Mouse (Mus musculus) hindbrain, embryonic 16.5 days (tissue): ENCODE data around the gene Ttn. TPM values are rescaled to one million over a fixed set of nuclear protein-coding genes. Genes with fewer than 3 reads are reported as not detected.

Experiments
- ATAC-seq: fragments of 200-750 bp; cut with Nextera tagmentation; 2 replicates; pipeline ENCODE4 v1.8.0; 2017; ENCODE audit warnings: moderate TSS enrichment, moderate library complexity
- H3K27ac ChIP-seq: fragments of 300-500 bp; sonication (generic); 2 replicates; pipeline ENCODE4 v1.5.1; 2014; ENCODE audit warnings: low read depth, mild to moderate bottlenecking, control low read depth, low read length, moderate library complexity
- H3K27me3 ChIP-seq: fragments of 300-500 bp; sonication (generic); replicated peaks from 2 replicates; pipeline ENCODE4 v1.6.1; 2014; ENCODE audit warnings: low read length; ENCODE audit not compliant: control insufficient read depth, insufficient read depth
- H3K36me3 ChIP-seq: fragments of 300-500 bp; sonication (generic); 2 replicates; pipeline ENCODE4 v1.6.1; 2014; ENCODE audit warnings: mild to moderate bottlenecking, low read length, moderate library complexity, mixed read lengths; ENCODE audit not compliant: control insufficient read depth, insufficient read depth
- H3K4me1 ChIP-seq: fragments of 300-500 bp; sonication (generic); 2 replicates; pipeline ENCODE4 v1.6.1; 2014; ENCODE audit warnings: low read depth, low read length; ENCODE audit not compliant: control insufficient read depth, insufficient read depth
- H3K4me2 ChIP-seq: fragments of 300-500 bp; sonication (generic); 2 replicates; pipeline ENCODE4 v1.6.1; 2014; ENCODE audit warnings: mild to moderate bottlenecking, low read length, control low read depth, moderate library complexity
- H3K4me3 ChIP-seq: fragments of 300-500 bp; sonication (generic); 2 replicates; pipeline ENCODE4 v1.5.1; 2014; ENCODE audit warnings: mild to moderate bottlenecking, low read length, control low read depth, moderate library complexity
- H3K9ac ChIP-seq: fragments of 300-500 bp; sonication (generic); 2 replicates; pipeline ENCODE4 v1.6.1; 2014; ENCODE audit warnings: low read depth, mild to moderate bottlenecking, control low read depth, low read length, moderate library complexity
- H3K9me3 ChIP-seq: fragments of 300-500 bp; sonication (generic); 2 replicates; pipeline ENCODE4 v1.6.1; 2014; ENCODE audit warnings: mild to moderate bottlenecking, low read length, moderate library complexity; ENCODE audit not compliant: control insufficient read depth
- WGBS: fragments of 180-500 bp; shearing (Covaris S2); extraction: QIAGEN DNeasy Blood & Tissue Kit; methylation state at CpG from one replicate; pipeline ENCODE4 v1.1.7; 2014; 5-methylcytosine and 5-hydroxymethylcytosine counted together
- polyA plus RNA-seq: library from polyadenylated mRNA; unstranded; fragments of >200 nt; fragmentation: Nextera tagmentation; extraction: Ambion mirVana; gene quantifications from 2 replicates; pipeline ENCODE4 v1.2.1, GENCODE M21; 2015

The Ttn gene
- polyA plus RNA-seq, 1 experiment from 2014 or later = 0.41 TPM

GRCm38 (mm10) chr2:76969637-76970036 is 12.7 kb downstream of the Ttn start:
- peaks cover 3% of the 10 kb centered on the region for H3K4me1 ChIP-seq
- 80% methylated on average over 21 of the region's 21 CpGs for WGBS
- no peak for ATAC-seq

GRCm38 (mm10) chr2:76968919-76969318 is 13.4 kb downstream of the Ttn start:
- H3K4me1 ChIP-seq = peaks cover 3% of the 10 kb centered on the region
- no peak overlapping the region for H3K4me3 ChIP-seq
- H3K4me2 ChIP-seq = no peak overlapping the region
- H3K27ac ChIP-seq = no peak overlapping the region
- 36% methylated on average over 8 of the region's 8 CpGs for WGBS
- no peak overlapping the region for H3K9ac ChIP-seq
- no peaks in the 10 kb centered on the region for H3K27me3 ChIP-seq
- no peaks in the 10 kb centered on the region for H3K36me3 ChIP-seq
- H3K9me3 ChIP-seq = no peaks in the 10 kb centered on the region
- peak; percentile 88 for ATAC-seq

More at GRCm38 (mm10) chr2:76969637-76970036, 12.7 kb downstream of the Ttn start:
- no peak overlapping the region for H3K4me2 ChIP-seq
- H3K27ac ChIP-seq = no peak overlapping the region
- H3K9ac ChIP-seq = no peak overlapping the region
- H3K4me3 ChIP-seq = no peak overlapping the region
- no peaks in the 10 kb centered on the region for H3K27me3 ChIP-seq
- H3K9me3 ChIP-seq = no peaks in the 10 kb centered on the region
- no peaks in the 10 kb centered on the region for H3K36me3 ChIP-seq

- 91% methylated on average over 6 of the region's 6 CpGs for WGBS
- H3K36me3 ChIP-seq = no peaks in the 10 kb centered on the region
- H3K4me1 ChIP-seq = peaks cover 3% of the 10 kb centered on the region
- no peaks in the 10 kb centered on the region for H3K27me3 ChIP-seq
- H3K9ac ChIP-seq = no peak overlapping the region
- H3K4me2 ChIP-seq = no peak overlapping the region
- no peak for ATAC-seq
- no peak overlapping the region for H3K4me3 ChIP-seq
- no peak overlapping the region for H3K27ac ChIP-seq
- H3K9me3 ChIP-seq = no peaks in the 10 kb centered on the region
Observed at GRCm38 (mm10) chr2:76966582-76966981, 15.8 kb downstream of the Ttn start.

GRCm38 (mm10) chr2:76966013-76966412 is 16.3 kb downstream of the Ttn start:
- no peaks in the 10 kb centered on the region for H3K36me3 ChIP-seq
- no peak overlapping the region for H3K4me3 ChIP-seq
- WGBS = 76% methylated on average over 2 of the region's 2 CpGs
- no peaks in the 10 kb centered on the region for H3K9me3 ChIP-seq
- H3K4me2 ChIP-seq = no peak overlapping the region
- no peak for ATAC-seq
- peaks cover 3% of the 10 kb centered on the region for H3K4me1 ChIP-seq
- H3K9ac ChIP-seq = no peak overlapping the region
- no peaks in the 10 kb centered on the region for H3K27me3 ChIP-seq
- H3K27ac ChIP-seq = no peak overlapping the region

GRCm38 (mm10) chr2:76965542-76965941 is 16.8 kb downstream of the Ttn start:
- Histone ChIP-seq H3K4me2 (no peak overlapping the region), H3K9me3 (no peaks in the 10 kb centered on the region), H3K4me1 (peaks cover 1% of the 10 kb centered on the region), H3K36me3 (no peaks in the 10 kb centered on the region), H3K9ac (no peak overlapping the region), H3K4me3 (no peak overlapping the region), H3K27me3 (no peaks in the 10 kb centered on the region), H3K27ac (no peak overlapping the region)
- no peak for ATAC-seq
- 92% methylated on average over 7 of the region's 7 CpGs for WGBS

- Histone ChIP-seq H3K4me1 (no peaks in the 10 kb centered on the region), H3K36me3 (no peaks in the 10 kb centered on the region), H3K9ac (no peak overlapping the region), H3K4me2 (no peak overlapping the region), H3K27me3 (no peaks in the 10 kb centered on the region), H3K4me3 (no peak overlapping the region), H3K9me3 (no peaks in the 10 kb centered on the region), H3K27ac (no peak overlapping the region)
- WGBS = 81% methylated on average over 6 of the region's 6 CpGs
- ATAC-seq = no peak
Observed at GRCm38 (mm10) chr2:76962045-76962432, 20.3 kb downstream of the Ttn start.

GRCm38 (mm10) chr2:76961420-76962044 is 20.8 kb downstream of the Ttn start:
- no peak overlapping the region for H3K27ac ChIP-seq
- H3K4me1 ChIP-seq = no peaks in the 10 kb centered on the region
- H3K9me3 ChIP-seq = no peaks in the 10 kb centered on the region
- no peak overlapping the region for H3K9ac ChIP-seq
- H3K4me3 ChIP-seq = no peak overlapping the region
- no peaks in the 10 kb centered on the region for H3K36me3 ChIP-seq
- no peak for ATAC-seq
- WGBS = 80% methylated on average over 10 of the region's 10 CpGs
- no peaks in the 10 kb centered on the region for H3K27me3 ChIP-seq
- H3K4me2 ChIP-seq = no peak overlapping the region

- 80% methylated on average over 7 of the region's 7 CpGs for WGBS
Observed at GRCm38 (mm10) chr2:76949774-76950173, 32.6 kb downstream of the Ttn start.

GRCm38 (mm10) chr2:76938515-76938914 is 43.8 kb downstream of the Ttn start:
- H3K36me3 ChIP-seq = no peaks in the 10 kb centered on the region
- no peak for ATAC-seq
- 65% methylated on average over 10 of the region's 10 CpGs for WGBS
- no peak overlapping the region for H3K4me2 ChIP-seq
- H3K4me1 ChIP-seq = no peaks in the 10 kb centered on the region
- no peak overlapping the region for H3K27ac ChIP-seq
- H3K9ac ChIP-seq = no peak overlapping the region
- H3K4me3 ChIP-seq = no peak overlapping the region
- no peaks in the 10 kb centered on the region for H3K27me3 ChIP-seq
- H3K9me3 ChIP-seq = no peaks in the 10 kb centered on the region

More at GRCm38 (mm10) chr2:76949774-76950173, 32.6 kb downstream of the Ttn start:
- no peak overlapping the region for H3K4me3 ChIP-seq
- no peaks in the 10 kb centered on the region for H3K4me1 ChIP-seq
- no peak overlapping the region for H3K4me2 ChIP-seq
- ATAC-seq = no peak
- H3K9me3 ChIP-seq = peaks cover 2% of the 10 kb centered on the region; the same call in 1 of the 2 replicates
- H3K36me3 ChIP-seq = no peaks in the 10 kb centered on the region
- H3K9ac ChIP-seq = no peak overlapping the region
- no peak overlapping the region for H3K27ac ChIP-seq
- H3K27me3 ChIP-seq = no peaks in the 10 kb centered on the region
